Mouse (Mus musculus) MEL (cell line): ENCODE data around the gene Copg1. TPM values are rescaled to one million over a fixed set of nuclear protein-coding genes. Genes with fewer than 3 reads are reported as not detected.
A peak's percentile ranks its signal among the peaks of the same experiment; 100 is the strongest.

Experiments
- DNase-seq: peaks from one replicate; pipeline ENCODE4 v3.0.0; 2011; ENCODE audit warnings: low read depth, low spot score
- H3K27ac ChIP-seq: 2 replicates; pipeline ENCODE4 v1.5.1; 2012; ENCODE audit warnings: low read depth, mild to moderate bottlenecking, control low read depth, low read length, moderate library complexity; ENCODE audit not compliant: control insufficient read depth
- H3K27me3 ChIP-seq, 2 experiments: fragments of 150-350 bp in 1 of 2; sonication (generic) in 1 of 2; 2 replicates each; pipeline ENCODE4 v1.6.1; 2012; ENCODE audit warnings: low read length in 2 of 2, mild to moderate bottlenecking in 2 of 2, improper control_type of control experiment in 1 of 2, moderate library complexity in 1 of 2; ENCODE audit not compliant: insufficient read depth in 2 of 2, control insufficient read depth in 1 of 2
- H3K36me3 ChIP-seq, 2 experiments: 2 replicates each; pipeline ENCODE4 v1.6.1; 2012 to 2014; ENCODE audit warnings: low read length in 2 of 2, improper control_type of control experiment in 1 of 2, inconsistent platforms in 1 of 2, mild to moderate bottlenecking in 1 of 2; ENCODE audit not compliant: insufficient read depth in 2 of 2, control insufficient read depth in 1 of 2
- H3K4me1 ChIP-seq, 2 experiments: fragments of 150-350 bp in 1 of 2; sonication (generic) in 1 of 2; 2 replicates each; pipeline ENCODE4 v1.6.1; 2012; ENCODE audit warnings: low read length in 2 of 2, improper control_type of control experiment in 1 of 2, mild to moderate bottlenecking in 1 of 2; ENCODE audit not compliant: insufficient read depth in 2 of 2, control insufficient read depth in 1 of 2
- H3K4me3 ChIP-seq, 2 experiments: fragments of 150-350 bp in 1 of 2; sonication (generic) in 1 of 2; 2 replicates each; pipeline ENCODE4 v1.5.1; 2012; ENCODE audit warnings: low read depth in 2 of 2, low read length in 2 of 2, mild to moderate bottlenecking in 2 of 2, moderate library complexity in 2 of 2, control low read depth in 1 of 2, improper control_type of control experiment in 1 of 2; ENCODE audit not compliant: control insufficient read depth in 1 of 2, insufficient read depth in 1 of 2
- H3K79me2 ChIP-seq: 2 replicates; pipeline ENCODE4 v1.6.1; 2012; ENCODE audit warnings: mild to moderate bottlenecking, low read length, moderate library complexity; ENCODE audit not compliant: control insufficient read depth, poor library complexity, insufficient read depth
- H3K9ac ChIP-seq: 2 replicates; pipeline ENCODE4 v1.6.1; 2012; ENCODE audit warnings: low read depth, mild to moderate bottlenecking, control low read depth, low read length, moderate library complexity; ENCODE audit not compliant: control insufficient read depth, poor library complexity, severe bottlenecking
- H3K9me3 ChIP-seq: fragments of 150-350 bp; sonication (generic); replicated peaks from 2 replicates; pipeline ENCODE4 v1.6.1; 2012; ENCODE audit warnings: mild to moderate bottlenecking, low read length, improper control_type of control experiment, moderate library complexity; ENCODE audit not compliant: insufficient read depth
- CHD1 ChIP-seq: IDR thresholded peaks from 2 replicates; pipeline ENCODE4 v1.6.1; 2012; ENCODE audit warnings: low read depth, mild to moderate bottlenecking, inconsistent platforms, low read length, improper control_type of control experiment
- CHD2 ChIP-seq: IDR thresholded peaks from 2 replicates; pipeline ENCODE4 v1.6.1; 2011; ENCODE audit warnings: low read length, improper control_type of control experiment
- CTCF ChIP-seq, 3 experiments: IDR thresholded peaks in 2 of 3; conservative IDR thresholded peaks in 1 of 3; 2 replicates each; pipeline ENCODE4 v1.5.1; 2011 to 2012; ENCODE audit warnings: low read length in 3 of 3, low read depth in 2 of 3, mild to moderate bottlenecking in 2 of 3, improper control_type of control experiment in 1 of 3, inconsistent platforms in 1 of 3, mixed read lengths in 1 of 3, moderate library complexity in 1 of 3; ENCODE audit not compliant: control insufficient read depth in 1 of 3, insufficient read depth in 1 of 3, poor library complexity in 1 of 3, severe bottlenecking in 1 of 3
- ELF1 ChIP-seq: IDR thresholded peaks from 2 replicates; pipeline ENCODE4 v1.6.1; 2014; ENCODE audit warnings: low read depth, mild to moderate bottlenecking, inconsistent platforms, low read length, improper control_type of control experiment, moderate library complexity
- EP300 ChIP-seq, 2 experiments: IDR thresholded peaks; 2 replicates each; pipeline ENCODE4 v1.6.1; 2011; ENCODE audit warnings: improper control_type of control experiment in 2 of 2, low read length in 2 of 2, low read depth in 1 of 2, mild to moderate bottlenecking in 1 of 2
- ETS1 ChIP-seq: IDR thresholded peaks from 2 replicates; pipeline ENCODE4 v1.6.1; 2012; ENCODE audit warnings: low read depth, mild to moderate bottlenecking, inconsistent platforms, low read length, improper control_type of control experiment, moderate library complexity
- GABPA ChIP-seq: IDR thresholded peaks from 2 replicates; pipeline ENCODE4 v1.6.1; 2012; ENCODE audit warnings: low read depth, mild to moderate bottlenecking, inconsistent platforms, low read length, improper control_type of control experiment, moderate library complexity
- GATA1 ChIP-seq: IDR thresholded peaks from 2 replicates; pipeline ENCODE4 v1.6.1; 2011; ENCODE audit warnings: low read depth, low read length, improper control_type of control experiment
- HCFC1 ChIP-seq: IDR thresholded peaks from 2 replicates; pipeline ENCODE4 v1.6.1; 2012; ENCODE audit warnings: low read depth, mild to moderate bottlenecking, inconsistent platforms, low read length, improper control_type of control experiment, moderate library complexity
- JUND ChIP-seq: IDR thresholded peaks from 2 replicates; pipeline ENCODE4 v1.6.1; 2011; ENCODE audit warnings: low read depth, mild to moderate bottlenecking, improper control_type of control experiment, low read length
- MAFK ChIP-seq: IDR thresholded peaks from 2 replicates; pipeline ENCODE4 v1.6.1; 2011; ENCODE audit warnings: low read depth, mild to moderate bottlenecking, low read length, improper control_type of control experiment, borderline replicate concordance
- MAX ChIP-seq: IDR thresholded peaks from 2 replicates; pipeline ENCODE4 v1.6.1; 2011; ENCODE audit warnings: low read length, improper control_type of control experiment
- MAZ ChIP-seq: IDR thresholded peaks from 2 replicates; pipeline ENCODE4 v1.6.1; 2012; ENCODE audit warnings: low read depth, mild to moderate bottlenecking, inconsistent platforms, low read length, improper control_type of control experiment
- MEF2A ChIP-seq: IDR thresholded peaks from 2 replicates; pipeline ENCODE4 v1.6.1; 2014; ENCODE audit warnings: low read depth, mild to moderate bottlenecking, inconsistent platforms, low read length, improper control_type of control experiment; ENCODE audit not compliant: poor library complexity, insufficient replicate concordance, severe bottlenecking; ENCODE audit errors: extremely low read depth
- NELFE ChIP-seq: IDR thresholded peaks from 2 replicates; pipeline ENCODE4 v1.6.1; 2011; ENCODE audit warnings: low read depth, low read length, improper control_type of control experiment
- POLR2A ChIP-seq, 2 experiments: IDR thresholded peaks; 2 replicates each; pipeline ENCODE4 v1.6.1; 2011 to 2012; ENCODE audit warnings: low read length in 2 of 2, mild to moderate bottlenecking in 2 of 2, control low read depth in 1 of 2, improper control_type of control experiment in 1 of 2, low read depth in 1 of 2, moderate library complexity in 1 of 2; ENCODE audit not compliant: control insufficient read depth in 1 of 2, insufficient read depth in 1 of 2, poor library complexity in 1 of 2
- POLR2AphosphoS2 ChIP-seq: IDR thresholded peaks from 2 replicates; pipeline ENCODE4 v1.6.1; 2011; ENCODE audit warnings: low read length, improper control_type of control experiment
- POLR2AphosphoS5 ChIP-seq: IDR thresholded peaks from 2 replicates; pipeline ENCODE4 v1.6.1; 2012; ENCODE audit warnings: low read depth, borderline replicate concordance, mild to moderate bottlenecking, inconsistent platforms, low read length, moderate library complexity, mixed read lengths
- SIN3A ChIP-seq: IDR thresholded peaks from 2 replicates; pipeline ENCODE4 v1.6.1; 2012; ENCODE audit warnings: low read length, improper control_type of control experiment, inconsistent platforms
- TBP ChIP-seq: IDR thresholded peaks from 2 replicates; pipeline ENCODE4 v1.8.0; 2011; ENCODE audit warnings: low read depth, low read length, improper control_type of control experiment
- TCF12 ChIP-seq: IDR thresholded peaks from 2 replicates; pipeline ENCODE4 v1.6.1; 2014; ENCODE audit warnings: low read depth, mild to moderate bottlenecking, inconsistent platforms, low read length, improper control_type of control experiment, moderate library complexity
- UBTF ChIP-seq: IDR thresholded peaks from 2 replicates; pipeline ENCODE4 v1.6.1; 2012; ENCODE audit warnings: low read depth, mild to moderate bottlenecking, inconsistent platforms, low read length, improper control_type of control experiment, moderate library complexity, borderline replicate concordance; ENCODE audit not compliant: insufficient read depth
- USF1 ChIP-seq: IDR thresholded peaks from 2 replicates; pipeline ENCODE4 v1.6.1; 2014; ENCODE audit warnings: low read depth, mild to moderate bottlenecking, inconsistent platforms, low read length, improper control_type of control experiment, moderate library complexity
- ZC3H11A ChIP-seq: IDR thresholded peaks from 2 replicates; pipeline ENCODE4 v1.6.1; 2012; ENCODE audit warnings: low read depth, mild to moderate bottlenecking, inconsistent platforms, low read length, improper control_type of control experiment
- ZMIZ1 ChIP-seq: IDR thresholded peaks from 2 replicates; pipeline ENCODE4 v1.6.1; 2012; ENCODE audit warnings: low read depth, mild to moderate bottlenecking, inconsistent platforms, low read length, improper control_type of control experiment, moderate library complexity
- polyA plus RNA-seq, 2 experiments: library from polyadenylated mRNA; stranded (reverse) in 1 of 2; unstranded in 1 of 2; fragments of >175 nt in 1 of 2; fragments of >200 nt in 1 of 2; gene quantifications; 2 replicates each; pipeline versions ENCODE4 v1.2.1 to v1.2.4; 2012; ENCODE audit warnings: low replicate concordance in 2 of 2, low read depth in 1 of 2; ENCODE audit not compliant: insufficient read length in 2 of 2, insufficient read depth in 1 of 2, missing spikeins in 1 of 2
- total RNA-seq: library from RNA; depleted of rRNA; stranded (reverse); fragments of 300-350 nt; gene quantifications from 2 replicates; pipeline ENCODE4 v1.2.3, GENCODE M21; 2012

The Copg1 gene
- total and polyA plus RNA-seq, 3 experiments = 83.1 to 681 (median 117) TPM

GRCm38 (mm10) chr6:87909181-87909580 is 21.6 kb downstream of the Copg1 start:
- Histone ChIP-seq H3K4me3 (no peak overlapping the region), H3K27ac (no peak overlapping the region), H3K36me3 (peaks cover 0 to 19% of the 10 kb centered on the region in 2 experiments; a peak in 2 of 4 replicates), H3K79me2 (peaks cover 2% of the 10 kb centered on the region; the same call in 1 of the 2 replicates), H3K9me3 (no peaks in the 10 kb centered on the region), H3K27me3 (no peaks in the 10 kb centered on the region), H3K4me1 (no peaks in the 10 kb centered on the region), H3K9ac (no peak overlapping the region)
- no peak for TF ChIP-seq GABPA
- no peak for TF ChIP-seq JUND
- TF ChIP-seq NELFE = no peak
- TF ChIP-seq ZC3H11A = no peak
- no peak for TF ChIP-seq CHD2
- no peak for TF ChIP-seq UBTF
- no peak for TF ChIP-seq TBP
- TF ChIP-seq USF1 = no peak
- TF ChIP-seq HCFC1 = no peak
- DNase-seq = no peak

DNA sequence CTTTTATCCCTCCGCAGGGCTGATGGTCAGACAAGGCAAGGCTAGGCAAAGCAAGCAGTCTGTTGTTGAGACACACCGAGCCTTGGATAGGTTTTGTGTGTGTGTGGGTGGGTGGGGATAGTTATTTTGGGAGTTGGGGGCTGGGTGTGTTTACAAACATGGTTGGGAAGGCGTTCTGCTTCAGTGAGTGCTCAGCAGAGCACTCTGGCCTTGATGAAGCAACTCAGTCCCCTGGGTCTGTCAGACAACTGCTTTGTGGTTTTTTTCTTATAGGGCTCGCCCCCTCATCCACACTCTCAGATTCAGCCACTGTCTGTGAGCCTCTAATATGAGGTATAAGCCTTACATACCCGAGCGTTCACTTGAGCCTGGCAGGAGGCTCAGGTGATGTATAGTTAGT is 23.9 kb downstream of the Copg1 start:
- H3K27ac ChIP-seq = no peak overlapping the region
- H3K9ac ChIP-seq = no peak overlapping the region
- H3K9me3 ChIP-seq = no peaks in the 10 kb centered on the region
- peaks cover 0 to 17% of the 10 kb centered on the region in 2 experiments; a peak in 3 of 4 replicates for H3K4me1 ChIP-seq
- H3K36me3 ChIP-seq = peaks cover 11 to 14% of the 10 kb centered on the region in 2 experiments
- no peak overlapping the region for H3K4me3 ChIP-seq
- no peak for DNase-seq
- TF ChIP-seq ETS1 (no peak), SIN3A (no peak)
- H3K79me2 ChIP-seq = peaks cover 3% of the 10 kb centered on the region; the same call in 1 of the 2 replicates
- no peaks in the 10 kb centered on the region for H3K27me3 ChIP-seq

DNA sequence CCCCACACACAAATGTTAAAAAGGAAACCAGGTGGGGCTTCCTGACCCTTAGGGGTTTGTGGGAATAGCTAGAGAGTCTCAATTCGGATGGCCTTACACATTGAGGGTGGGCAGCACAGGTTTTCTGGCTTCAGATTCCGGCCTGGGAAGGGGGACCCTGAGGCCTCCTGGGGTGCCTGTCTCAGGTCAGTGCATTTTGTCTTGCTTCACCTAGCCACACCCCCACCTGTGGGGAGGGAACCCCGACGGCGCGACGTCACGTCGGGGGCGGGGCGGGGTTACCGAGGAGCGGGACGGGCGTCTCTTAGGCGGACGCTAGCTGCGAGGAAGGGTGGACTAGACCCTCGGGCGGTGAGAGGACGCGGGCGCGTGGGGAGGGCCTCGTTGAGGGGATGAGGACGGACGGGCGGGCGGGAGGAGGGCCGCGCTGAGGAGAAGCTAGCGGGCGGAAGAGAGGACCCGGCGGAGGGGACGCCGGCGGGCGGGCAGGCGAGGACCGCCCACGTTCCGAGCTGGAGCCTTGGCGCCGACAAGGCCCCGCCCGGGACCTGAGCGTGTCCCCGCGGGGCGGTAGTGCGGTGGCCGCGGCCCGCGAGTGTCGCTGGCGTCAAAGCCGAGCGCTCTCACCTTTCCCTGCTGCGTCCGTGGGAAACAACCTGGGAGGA is 26.2 kb downstream of the Copg1 start, which contains the start of gene Hmces:
Hmces (plus strand) TSS at position 275 of the 665 bp plus-strand sequence.
- Histone ChIP-seq H3K27ac (peak within 1 kb of the TSS; percentile 45), H3K27me3 (no peaks in the 10 kb centered on the region), H3K9ac (peak within 1 kb of the TSS; percentile 88), H3K4me3 (peak within 1 kb of the TSS; percentile 84 to 86), H3K79me2 (peaks cover 3% of the 10 kb centered on the region; the same call in 1 of the 2 replicates), H3K4me1 (peaks cover 0 to 17% of the 10 kb centered on the region in 2 experiments; a peak in 3 of 4 replicates), H3K9me3 (no peaks in the 10 kb centered on the region), H3K36me3 (peaks cover 7 to 15% of the 10 kb centered on the region in 2 experiments)
- peak; percentile 81 for DNase-seq
- TF ChIP-seq MAZ (peak; percentile 69; the same call in 1 of the 2 replicates), POLR2AphosphoS5 (no peak), CTCF (IDR thresholded peaks at IDR 0.05 in 2 of 3, conservative IDR thresholded peaks at IDR 0.05 in 1 of 3; ENCODE audit: control insufficient read depth in 1 of 3, insufficient read depth in 1 of 3, low read depth in 2 of 3, low read length in 3 of 3, poor library complexity in 1 of 3, severe bottlenecking in 1 of 3) (no peak), ZC3H11A (no peak), TBP (no peak), EP300 (IDR thresholded peaks at IDR 0.05; ENCODE audit: low read depth in 1 of 2, low read length in 2 of 2) (no peak), MEF2A (no peak), MAX (no peak), POLR2A (IDR thresholded peaks at IDR 0.05; ENCODE audit: control insufficient read depth in 1 of 2, insufficient read depth in 1 of 2, low read depth in 1 of 2, low read length in 2 of 2, poor library complexity in 1 of 2) (peak; percentile 42 to 68; a peak in 2 of 4 replicates), ZMIZ1 (no peak; the same call in 1 of the 2 replicates), MAFK (no peak), CHD1 (no peak), TCF12 (no peak), UBTF (peak; percentile 93), ELF1 (0 out of 2 replicates have a peak, but pooled peaks have one; percentile 21), HCFC1 (peak; percentile 56), GATA1 (no peak), POLR2AphosphoS2 (peak; percentile 93)
